Mouse (Mus musculus): ENCODE measurements around the gene Cnnm4. TPM values are rescaled to one million over a fixed set of nuclear protein-coding genes. Genes with fewer than 3 reads are reported as not detected.

The Cnnm4 gene
- total RNA-seq, 4 experiments from 2014 or later, result 14.8 to 17.9 (median 16.2) TPM

- DNase-seq (ENCODE audit: low spot score in 2 of 2), result no peak
These were observed 653 bp downstream of the Cnnm4 start for GRCm38 (mm10) chr1:36472106-36472440.

GRCm38 (mm10) chr1:36473211-36473780 is 1.9 kb downstream of the Cnnm4 start:
- DNase-seq (ENCODE audit: low spot score in 2 of 2), result no peak

- no peak for DNase-seq (ENCODE audit: low spot score in 2 of 2)
These were observed 3.2 kb downstream of the Cnnm4 start for GRCm38 (mm10) chr1:36474646-36475045.

GRCm38 (mm10) chr1:36475480-36476110 is 4.2 kb downstream of the Cnnm4 start:
- no peak for DNase-seq (ENCODE audit: low spot score in 2 of 2)

- DNase-seq (ENCODE audit: low spot score in 2 of 2), result no peak
These were observed 5.0 kb downstream of the Cnnm4 start for GRCm38 (mm10) chr1:36476426-36476825.

GRCm38 (mm10) chr1:36478343-36478795 is 6.9 kb downstream of the Cnnm4 start:
- DNase-seq (ENCODE audit: low spot score in 2 of 2), result no peak

- no peak for DNase-seq (ENCODE audit: low spot score in 2 of 2)
These were observed 8.8 kb downstream of the Cnnm4 start for GRCm38 (mm10) chr1:36479903-36480899.

- no peak for DNase-seq (ENCODE audit: low spot score in 2 of 2)
These were observed 12.4 kb downstream of the Cnnm4 start for GRCm38 (mm10) chr1:36483825-36484224.

- no peak for DNase-seq (ENCODE audit: low spot score in 2 of 2)
These were observed 13.7 kb downstream of the Cnnm4 start for GRCm38 (mm10) chr1:36485080-36485479.

GRCm38 (mm10) chr1:36487111-36487510 is 15.7 kb downstream of the Cnnm4 start:
- DNase-seq (ENCODE audit: low spot score in 2 of 2), result no peak

GRCm38 (mm10) chr1:36489661-36490060 is 18.2 kb downstream of the Cnnm4 start:
- DNase-seq (ENCODE audit: low spot score in 2 of 2), result no peak

- no peak for DNase-seq (ENCODE audit: low spot score in 2 of 2)
These were observed 21.2 kb downstream of the Cnnm4 start for GRCm38 (mm10) chr1:36492416-36493139.

- DNase-seq (ENCODE audit: low spot score in 2 of 2), result no peak
These were observed 21.9 kb downstream of the Cnnm4 start for GRCm38 (mm10) chr1:36493299-36493698.

GRCm38 (mm10) chr1:36496719-36497118 is 25.3 kb downstream of the Cnnm4 start:
- DNase-seq (ENCODE audit: low spot score in 2 of 2), result peak in 1 of 2 experiments; percentile 30

GRCm38 (mm10) chr1:36497312-36497711 is 25.9 kb downstream of the Cnnm4 start:
- no peak for DNase-seq (ENCODE audit: low spot score in 2 of 2)

- DNase-seq (ENCODE audit: low spot score in 2 of 2), result peak in 1 of 2 experiments; percentile 76
These were observed 29.8 kb downstream of the Cnnm4 start for GRCm38 (mm10) chr1:36501261-36501660.

- no peak for DNase-seq (ENCODE audit: low spot score in 2 of 2)
These were observed 36.8 kb downstream of the Cnnm4 start for GRCm38 (mm10) chr1:36508238-36508637.

- DNase-seq (ENCODE audit: low spot score in 2 of 2), result peak; percentile 97 to 98
These were observed 40.0 kb downstream of the Cnnm4 start, which contains the start of gene Cnnm3 for GRCm38 (mm10) chr1:36511289-36512021. Cnnm3 (plus strand) TSS chr1:36511867.

GRCm38 (mm10) chr1:36512089-36512965 is 40.9 kb downstream of the Cnnm4 start:
- DNase-seq (ENCODE audit: low spot score in 2 of 2), result peak in 1 of 2 experiments; percentile 36

- no peak for DNase-seq (ENCODE audit: low spot score in 2 of 2)
These were observed 41.5 kb downstream of the Cnnm4 start for GRCm38 (mm10) chr1:36512966-36513280.
